Mouse (Mus musculus) liver, embryonic 12.5 days (tissue): ENCODE results near the gene Gm12253. TPM values are rescaled to one million over a fixed set of nuclear protein-coding genes. Genes with fewer than 3 reads are reported as not detected.

Experiments
- ATAC-seq: fragments of 200-750 bp; cut with Nextera tagmentation; 2 replicates; pipeline ENCODE4 v1.8.0; 2017; ENCODE audit warnings: moderate number of reproducible peaks, mild to moderate bottlenecking, moderate library complexity
- H3K27ac ChIP-seq: fragments of 300-500 bp; sonication (generic); 2 replicates; pipeline ENCODE4 v1.5.1; 2016; ENCODE audit warnings: mild to moderate bottlenecking
- H3K27me3 ChIP-seq: fragments of 300-500 bp; sonication (generic); replicated peaks from 2 replicates; pipeline ENCODE4 v1.6.1; 2016; ENCODE audit warnings: mild to moderate bottlenecking, moderate library complexity
- H3K36me3 ChIP-seq: fragments of 300-500 bp; sonication (generic); 2 replicates; pipeline ENCODE4 v1.6.1; 2016; ENCODE audit warnings: mild to moderate bottlenecking, moderate library complexity
- H3K4me1 ChIP-seq: fragments of 300-500 bp; sonication (generic); 2 replicates; pipeline ENCODE4 v1.6.1; 2016
- H3K4me2 ChIP-seq: fragments of 300-500 bp; sonication (generic); 2 replicates; pipeline ENCODE4 v1.6.1; 2016; ENCODE audit warnings: mild to moderate bottlenecking, moderate library complexity
- H3K4me3 ChIP-seq: fragments of 300-500 bp; sonication (generic); 2 replicates; pipeline ENCODE4 v1.5.1; 2016; ENCODE audit warnings: mild to moderate bottlenecking, moderate library complexity
- H3K9ac ChIP-seq: fragments of 300-500 bp; sonication (generic); 2 replicates; pipeline ENCODE4 v1.6.1; 2016; ENCODE audit warnings: mild to moderate bottlenecking, moderate library complexity
- H3K9me3 ChIP-seq: fragments of 300-500 bp; sonication (generic); replicated peaks from 2 replicates; pipeline ENCODE4 v1.6.1; 2016; ENCODE audit warnings: mild to moderate bottlenecking, moderate library complexity
- WGBS: fragments of 180-500 bp; shearing (Covaris S2); methylation state at CpG from one replicate; pipeline ENCODE4 v1.1.7; 2016; ENCODE audit not compliant: insufficient replicate concordance; 5-methylcytosine and 5-hydroxymethylcytosine counted together
- polyA plus RNA-seq: library from polyadenylated mRNA; unstranded; fragments of >200 nt; fragmentation: Nextera tagmentation; extraction: Ambion mirVana; gene quantifications from 2 replicates; pipeline ENCODE4 v1.2.1, GENCODE M21; 2016

Gene Gm12253
- polyA plus RNA-seq: not detected in 2 replicates

GRCm38 (mm10) chr11:58432259-58432658 is at the start of gene Gm12253:
Gm12253 (plus strand) TSS chr11:58432559.
- no peaks in the 10 kb centered on the region for H3K9me3 ChIP-seq
- no peaks in the 10 kb centered on the region for H3K36me3 ChIP-seq
- no peaks in the 10 kb centered on the region for H3K27me3 ChIP-seq
- H3K9ac ChIP-seq: no peak within 1 kb of the TSS
- H3K4me2 ChIP-seq: no peak within 1 kb of the TSS
- 60% methylated on average over 3 of the region's 3 CpGs for WGBS
- no peaks in the 10 kb centered on the region for H3K4me1 ChIP-seq
- no peak within 1 kb of the TSS for H3K27ac ChIP-seq
- no peak within 1 kb of the TSS for H3K4me3 ChIP-seq
- ATAC-seq: no peak

GRCm38 (mm10) chr11:58399985-58400645 is 32.2 kb upstream of the Gm12253 start:
- no peaks in the 10 kb centered on the region for H3K9me3 ChIP-seq
- H3K4me1 ChIP-seq: peaks cover 4% of the 10 kb centered on the region; the same call in 1 of the 2 replicates
- H3K4me3 ChIP-seq: no peak overlapping the region
- H3K4me2 ChIP-seq: no peak overlapping the region
- no peak for ATAC-seq
- H3K36me3 ChIP-seq: no peaks in the 10 kb centered on the region
- peaks cover 18% of the 10 kb centered on the region for H3K27me3 ChIP-seq
- 55% methylated on average over 6 of the region's 6 CpGs for WGBS
- no peak overlapping the region for H3K9ac ChIP-seq
- H3K27ac ChIP-seq: no peak overlapping the region

DNA sequence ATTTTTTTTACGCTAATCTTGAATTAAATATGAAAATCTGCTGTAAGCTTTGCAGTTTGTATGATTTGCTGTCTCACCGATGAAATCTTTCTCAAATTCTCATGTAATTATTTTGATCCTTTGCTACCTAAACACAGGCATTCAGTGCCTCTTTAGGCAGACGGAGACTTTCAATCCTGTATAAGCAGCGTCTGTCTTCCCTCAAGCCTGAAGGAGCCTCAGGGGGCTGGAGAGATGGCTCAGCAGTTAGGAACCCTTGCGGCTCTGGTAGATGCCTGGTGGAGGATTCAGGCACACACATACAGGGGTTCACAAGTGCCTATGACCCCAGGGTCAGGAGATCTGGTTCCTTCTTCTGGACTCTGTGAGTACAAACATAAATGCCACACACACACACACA is 31.7 kb upstream of the Gm12253 start:
- Histone ChIP-seq H3K9ac (no peak overlapping the region), H3K27me3 (peaks cover 18% of the 10 kb centered on the region), H3K4me2 (no peak overlapping the region), H3K4me3 (no peak overlapping the region), H3K36me3 (no peaks in the 10 kb centered on the region), H3K4me1 (peaks cover 4% of the 10 kb centered on the region; the same call in 1 of the 2 replicates), H3K9me3 (no peaks in the 10 kb centered on the region), H3K27ac (no peak overlapping the region)
- no peak for ATAC-seq
- 58% methylated on average over 5 of the region's 5 CpGs for WGBS

DNA sequence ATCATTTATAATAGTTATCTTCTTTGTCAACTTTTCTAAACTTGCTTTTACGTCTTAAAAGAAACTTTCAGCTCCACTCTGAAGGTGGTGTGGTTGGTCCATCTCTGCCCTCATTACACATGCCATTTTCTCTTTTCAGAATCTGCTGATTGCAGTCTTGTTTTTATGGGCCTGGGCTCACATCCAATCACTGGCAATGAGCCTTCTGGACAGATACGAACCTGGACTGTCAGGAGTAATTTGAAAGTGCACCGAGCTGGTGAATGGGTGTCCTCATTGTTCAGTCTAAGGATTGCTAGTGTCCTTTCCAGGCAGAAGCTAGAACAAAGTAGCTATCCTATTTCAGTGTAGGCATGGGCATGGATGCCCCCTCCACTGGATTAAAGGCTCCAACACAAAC is 24.3 kb upstream of the Gm12253 start:
- no peak overlapping the region for H3K4me3 ChIP-seq
- ATAC-seq: no peak
- H3K36me3 ChIP-seq: no peaks in the 10 kb centered on the region
- H3K27ac ChIP-seq: no peak overlapping the region
- WGBS: 60% methylated on average over 3 of the region's 3 CpGs
- H3K4me1 ChIP-seq: no peaks in the 10 kb centered on the region
- no peak overlapping the region for H3K9ac ChIP-seq
- H3K9me3 ChIP-seq: no peaks in the 10 kb centered on the region
- peaks cover 9% of the 10 kb centered on the region for H3K27me3 ChIP-seq
- no peak overlapping the region for H3K4me2 ChIP-seq

DNA sequence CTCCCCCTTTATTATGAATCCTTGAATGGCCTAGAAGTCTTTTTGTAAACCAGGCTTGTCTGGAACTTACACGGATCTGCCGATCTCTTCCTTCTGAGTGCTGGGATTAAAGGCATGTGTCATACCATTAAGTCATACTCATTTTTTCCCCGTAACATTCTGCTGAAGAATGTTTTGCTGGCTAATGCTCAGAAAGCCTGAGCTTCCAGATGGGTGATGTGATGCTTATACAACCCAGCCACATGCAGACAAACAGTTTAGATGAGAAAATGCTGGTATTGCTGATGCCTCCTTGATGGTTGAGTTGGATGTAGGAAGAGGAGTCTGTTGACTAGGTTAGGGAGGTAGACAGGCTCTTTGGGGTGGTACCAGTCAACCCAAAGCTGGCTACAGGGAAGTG is 14.0 kb upstream of the Gm12253 start:
- Histone ChIP-seq H3K36me3 (no peaks in the 10 kb centered on the region), H3K27me3 (no peaks in the 10 kb centered on the region), H3K4me2 (no peak overlapping the region), H3K27ac (no peak overlapping the region), H3K9ac (no peak overlapping the region), H3K4me1 (no peaks in the 10 kb centered on the region), H3K4me3 (no peak overlapping the region), H3K9me3 (no peaks in the 10 kb centered on the region)
- WGBS: 62% methylated on average over 3 of the region's 3 CpGs
- ATAC-seq: no peak

GRCm38 (mm10) chr11:58420815-58421214 is 11.5 kb upstream of the Gm12253 start, which contains the start of gene 1810065E05Rik:
1810065E05Rik (plus strand) TSS chr11:58421111.
- no peak for ATAC-seq
- no peaks in the 10 kb centered on the region for H3K4me1 ChIP-seq
- WGBS: 50% methylated on average over 1 of the region's 1 CpGs

GRCm38 (mm10) chr11:58437866-58438265 is 5.5 kb downstream of the Gm12253 start:
- Histone ChIP-seq H3K4me3 (no peak overlapping the region), H3K9ac (no peak overlapping the region), H3K9me3 (no peaks in the 10 kb centered on the region), H3K4me1 (no peaks in the 10 kb centered on the region), H3K4me2 (no peak overlapping the region), H3K27me3 (no peaks in the 10 kb centered on the region), H3K36me3 (no peaks in the 10 kb centered on the region), H3K27ac (no peak overlapping the region)
- WGBS: 33% methylated on average over 5 of the region's 5 CpGs
- ATAC-seq: no peak

More at GRCm38 (mm10) chr11:58420815-58421214, 11.5 kb upstream of the Gm12253 start, which contains the start of gene 1810065E05Rik:
- H3K36me3 ChIP-seq: no peaks in the 10 kb centered on the region
- no peak within 1 kb of the TSS for H3K4me2 ChIP-seq
- no peak within 1 kb of the TSS for H3K9ac ChIP-seq
- no peaks in the 10 kb centered on the region for H3K27me3 ChIP-seq
- H3K4me3 ChIP-seq: no peak within 1 kb of the TSS
- H3K9me3 ChIP-seq: no peaks in the 10 kb centered on the region
- H3K27ac ChIP-seq: no peak within 1 kb of the TSS

GRCm38 (mm10) chr11:58452759-58453158 is 20.4 kb downstream of the Gm12253 start, which contains the start of gene Lypd9:
Lypd9 (minus strand) TSS chr11:58452923.
- Histone ChIP-seq H3K36me3 (no peaks in the 10 kb centered on the region), H3K9me3 (no peaks in the 10 kb centered on the region), H3K27ac (no peak within 1 kb of the TSS), H3K27me3 (no peaks in the 10 kb centered on the region), H3K9ac (no peak within 1 kb of the TSS), H3K4me2 (no peak within 1 kb of the TSS), H3K4me3 (no peak within 1 kb of the TSS), H3K4me1 (no peaks in the 10 kb centered on the region)
- 82% methylated on average over 9 of the region's 9 CpGs for WGBS
- ATAC-seq: no peak

GRCm38 (mm10) chr11:58453592-58453991 is 21.2 kb downstream of the Gm12253 start:
- Histone ChIP-seq H3K4me2 (no peak overlapping the region), H3K4me1 (no peaks in the 10 kb centered on the region), H3K27me3 (no peaks in the 10 kb centered on the region), H3K9ac (no peak overlapping the region), H3K27ac (no peak overlapping the region), H3K9me3 (no peaks in the 10 kb centered on the region), H3K4me3 (no peak overlapping the region), H3K36me3 (no peaks in the 10 kb centered on the region)
- no peak for ATAC-seq
- 51% methylated on average over 4 of the region's 4 CpGs for WGBS

- no peak within 1 kb of the TSS for H3K4me2 ChIP-seq
- no peak within 1 kb of the TSS for H3K9ac ChIP-seq
- H3K4me3 ChIP-seq: no peak within 1 kb of the TSS
- H3K27me3 ChIP-seq: no peaks in the 10 kb centered on the region
- no peaks in the 10 kb centered on the region for H3K9me3 ChIP-seq
- no peak within 1 kb of the TSS for H3K27ac ChIP-seq
- H3K36me3 ChIP-seq: no peaks in the 10 kb centered on the region
- no peaks in the 10 kb centered on the region for H3K4me1 ChIP-seq
- no peak for ATAC-seq
Measured at GRCm38 (mm10) chr11:58462170-58462569, 29.8 kb downstream of the Gm12253 start, which contains the start of gene Olfr30. Olfr30 (minus strand) TSS chr11:58462270.
